29 mouse cellular contexts compared by ENCODE assay signal in the genomic region with DNA sequence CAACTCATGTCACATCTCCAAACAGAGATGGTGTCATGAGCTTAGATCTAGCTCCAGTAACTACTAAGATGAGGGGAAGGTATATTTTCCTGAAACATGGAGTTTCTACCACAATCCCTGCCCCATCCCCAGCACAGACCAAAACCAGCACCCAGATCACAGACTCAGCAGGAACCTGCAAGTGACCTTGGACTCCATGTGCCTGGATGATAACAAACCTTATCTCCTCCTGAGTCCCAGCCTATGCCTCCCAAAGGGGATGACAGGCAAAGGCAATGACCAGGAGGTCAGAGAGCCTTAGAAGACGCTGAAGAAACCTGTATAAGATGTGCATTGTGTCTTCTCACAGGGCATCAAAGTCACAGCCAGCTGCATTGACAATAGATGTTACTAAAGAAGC. TPM values are rescaled to one million over a fixed set of nuclear protein-coding genes. Genes with fewer than 3 reads are reported as not detected.
DNase-seq lines count a peak whose midpoint lies in the region; ATAC-seq and TF ChIP-seq lines count a peak whose summit lies in the region.
"Had no signal": no experiment of that assay in that cellular context is flagged by ENCODE, and none has a peak within 500 bp of the region (broad histone marks: within the 10 kb centered on the region; RNA-seq: fewer than 3 reads in every experiment).

No protein-coding gene starts in this region.

- no peaks in the 10 kb centered on the region for H3K4me1 ChIP-seq in heart, embryonic 10.5 days
- no peaks in the 10 kb centered on the region for H3K4me1 ChIP-seq in intestine, embryonic 16.5 days (ENCODE audit: control insufficient read depth, insufficient read depth, low read length)
- H3K4me1 ChIP-seq in small intestine, adult 2 months (ENCODE audit: control insufficient read depth, insufficient read depth, insufficient read length, low read length) = peaks cover 3% of the 10 kb centered on the region
- H3K4me1 ChIP-seq: embryonic facial prominence, embryonic 13.5 days; embryonic facial prominence, embryonic 15.5 days; forebrain, embryonic 10.5 days; forebrain, embryonic 12.5 days had no signal

- ATAC-seq in intestine, embryonic 16.5 days = peak; percentile 86
- ATAC-seq: forebrain, embryonic 14.5 days had no signal

- H3K9ac ChIP-seq in intestine, embryonic 16.5 days (ENCODE audit: low read depth, low read length) = no peak overlapping the region
- H3K9ac ChIP-seq: embryonic facial prominence, embryonic 13.5 days; embryonic facial prominence, embryonic 15.5 days; forebrain, embryonic 12.5 days had no signal

- TF ChIP-seq POLR2A in small intestine, adult 2 months (IDR thresholded peaks at IDR 0.05; ENCODE audit: low read depth, low read length) = no peak

- WGBS in heart, embryonic 10.5 days = 50% methylated on average over 1 of the region's 1 CpGs
- WGBS in intestine, embryonic 16.5 days = 68% methylated on average over 1 of the region's 1 CpGs
- 25% methylated on average over 1 of the region's 1 CpGs for WGBS in small intestine, adult 2 months

- H3K27ac ChIP-seq in heart, embryonic 10.5 days = no peak overlapping the region
- peak overlapping the region; percentile 65 for H3K27ac ChIP-seq in intestine, embryonic 16.5 days (ENCODE audit: low read length)
- H3K27ac ChIP-seq in small intestine, adult 2 months (ENCODE audit: insufficient read depth, low read depth, low read length) = peak overlapping the region; percentile 94
- H3K27ac ChIP-seq: embryonic facial prominence, embryonic 13.5 days; embryonic facial prominence, embryonic 15.5 days; forebrain, embryonic 10.5 days; forebrain, embryonic 12.5 days had no signal

- peak; percentile 11 for DNase-seq in heart, embryonic 10.5 days (ENCODE audit: low spot score)
- DNase-seq in heart, postnatal 4 days = no peak
- DNase-seq in urinary bladder, postnatal 25 days (ENCODE audit: low spot score) = no peak
- DNase-seq in frontal cortex, postnatal 14 days (ENCODE audit: low spot score in 2 of 2) = no peak
- DNase-seq: adrenal gland, adult 2 months; adrenal gland, postnatal 10 days; adrenal gland, postnatal 25 days; cerebellum, adult 11 months; cerebellum, adult 18-20 months; cerebellum, adult 8-10 months; cerebellum, adult 9-11 months; cerebellum, postnatal 14 days; cerebellum, postnatal 36 days; embryo, embryonic 11 days had no signal

- no peak for TF ChIP-seq CTCF in small intestine, adult 2 months (IDR thresholded peaks at IDR 0.05; ENCODE audit: extremely low read depth, insufficient read length, insufficient replicate concordance, low read depth, low read length)

- no peaks in the 10 kb centered on the region for H3K9me3 ChIP-seq in heart, embryonic 10.5 days
- no peaks in the 10 kb centered on the region for H3K9me3 ChIP-seq in intestine, embryonic 16.5 days (ENCODE audit: control insufficient read depth, low read length)
- H3K9me3 ChIP-seq: embryonic facial prominence, embryonic 13.5 days; embryonic facial prominence, embryonic 15.5 days; forebrain, embryonic 10.5 days; forebrain, embryonic 12.5 days had no signal

- no peak overlapping the region for H3K4me3 ChIP-seq in heart, embryonic 10.5 days
- H3K4me3 ChIP-seq in intestine, embryonic 16.5 days (ENCODE audit: low read length) = no peak overlapping the region
- no peak overlapping the region for H3K4me3 ChIP-seq in small intestine, adult 2 months (ENCODE audit: low read depth, low read length)
- H3K4me3 ChIP-seq: embryonic facial prominence, embryonic 13.5 days; embryonic facial prominence, embryonic 15.5 days; erythroblast, embryonic 14.5 days; forebrain, embryonic 10.5 days; forebrain, embryonic 12.5 days had no signal

- 0 out of 2 replicates have a peak, but pooled peaks cover 5% of the 10 kb centered on the region for H3K27me3 ChIP-seq in heart, embryonic 10.5 days (ENCODE audit: insufficient read depth, poor library complexity, severe bottlenecking)
- no peaks in the 10 kb centered on the region for H3K27me3 ChIP-seq in intestine, embryonic 16.5 days (replicated peaks; ENCODE audit: control insufficient read depth, insufficient read depth, low read length)
- no peaks in the 10 kb centered on the region for H3K27me3 ChIP-seq in small intestine, adult 2 months (ENCODE audit: control insufficient read depth, insufficient read depth, low read length)
- H3K27me3 ChIP-seq: embryonic facial prominence, embryonic 13.5 days; embryonic facial prominence, embryonic 15.5 days; forebrain, embryonic 12.5 days had no signal

- no peaks in the 10 kb centered on the region for H3K36me3 ChIP-seq in heart, embryonic 10.5 days
- H3K36me3 ChIP-seq in intestine, embryonic 16.5 days (ENCODE audit: control insufficient read depth, insufficient read depth, low read length) = no peaks in the 10 kb centered on the region
- H3K36me3 ChIP-seq in small intestine, adult 2 months (ENCODE audit: control insufficient read depth, insufficient read depth, low read length) = peaks cover 25% of the 10 kb centered on the region
- H3K36me3 ChIP-seq: embryonic facial prominence, embryonic 13.5 days; embryonic facial prominence, embryonic 15.5 days; forebrain, embryonic 10.5 days; forebrain, embryonic 12.5 days had no signal

- H3K4me2 ChIP-seq in intestine, embryonic 16.5 days (ENCODE audit: low read depth, low read length) = no peak overlapping the region
- H3K4me2 ChIP-seq: embryonic facial prominence, embryonic 13.5 days; embryonic facial prominence, embryonic 15.5 days; forebrain, embryonic 12.5 days had no signal

RNA-seq across cellular contexts. Expression of gene Btnl6, which starts 1.8 kb away (rescaled TPM):
- not detected in 2 replicates for polyA plus RNA-seq in heart, embryonic 10.5 days (2016; fragmentation: Nextera tagmentation; extraction: Ambion mirVana)
- total RNA-seq in heart, postnatal 4 days (2021) = not detected
- polyA plus RNA-seq in intestine, embryonic 16.5 days (2015; fragmentation: Nextera tagmentation; extraction: Ambion mirVana) = 30.9 and 41.7 TPM in 2 replicates
- polyA plus RNA-seq in small intestine, adult 2 months (2012; rRNA removed) = 33.4 and 104 TPM in 2 replicates
- total RNA-seq: adrenal gland, adult 2 months; adrenal gland, postnatal 10 days; adrenal gland, postnatal 25 days; adrenal gland, postnatal 4 days; common myeloid progenitor, adult 5-6 weeks; ES-E14; MEL had no signal
- polyA plus RNA-seq: adrenal gland, adult 2 months; brain, embryonic 14.5 days; C2C12; embryonic facial prominence, embryonic 11.5 days; embryonic facial prominence, embryonic 13.5 days; embryonic facial prominence, embryonic 15.5 days; erythroblast, embryonic 14.5 days; forebrain, embryonic 10.5 days; forebrain, embryonic 12.5 days; forebrain, embryonic 14.5 days had no signal

RNA-seq across cellular contexts. Expression of gene Btnl4, which starts 41.9 kb away (rescaled TPM):
- polyA plus RNA-seq in heart, embryonic 10.5 days (2016; fragmentation: Nextera tagmentation; extraction: Ambion mirVana) = not detected in 2 replicates
- total RNA-seq in heart, postnatal 4 days (2021) = not detected
- polyA plus RNA-seq in intestine, embryonic 16.5 days (2015; fragmentation: Nextera tagmentation; extraction: Ambion mirVana) = 18.1 and 22.3 TPM in 2 replicates
- 19.3 and 61.4 TPM in 2 replicates for polyA plus RNA-seq in small intestine, adult 2 months (2012; rRNA removed)
- total RNA-seq: adrenal gland, adult 2 months; adrenal gland, postnatal 10 days; adrenal gland, postnatal 25 days; adrenal gland, postnatal 4 days; common myeloid progenitor, adult 5-6 weeks; ES-E14; MEL had no signal
- polyA plus RNA-seq: brain, embryonic 14.5 days; C2C12; embryonic facial prominence, embryonic 11.5 days; embryonic facial prominence, embryonic 13.5 days; embryonic facial prominence, embryonic 15.5 days; forebrain, embryonic 10.5 days; forebrain, embryonic 12.5 days; forebrain, embryonic 14.5 days had no signal

RNA-seq across cellular contexts. Expression of gene Notch4, which starts 45.1 kb away (rescaled TPM):
- 6.4 and 8.4 TPM in 2 replicates for polyA plus RNA-seq in heart, embryonic 10.5 days (2016; fragmentation: Nextera tagmentation; extraction: Ambion mirVana)
- total RNA-seq in heart, postnatal 4 days (2021) = 10 to 100 TPM; 29.2 to 39.3 TPM
- polyA plus RNA-seq in intestine, embryonic 16.5 days (2015; fragmentation: Nextera tagmentation; extraction: Ambion mirVana) = 2.5 and 3.8 TPM in 2 replicates
- 12.1 and 16.7 TPM in 2 replicates for polyA plus RNA-seq in small intestine, adult 2 months (2012; rRNA removed)

Comparison
In these comparisons a context has a peak if more than half of its experiments do, and no peak if none do; other contexts are left out.
1. RNA of gene Btnl6, which starts 1.8 kb away (polyA plus RNA-seq): 33.4 to 104 TPM in small intestine, adult 2 months and 30.9 to 41.7 TPM in intestine, embryonic 16.5 days; not detected in heart, embryonic 10.5 days; every median in the first group is over 10 times any median in the second.
2. RNA of gene Btnl4, which starts 41.9 kb away (polyA plus RNA-seq): 19.3 to 61.4 TPM in small intestine, adult 2 months and 18.1 to 22.3 TPM in intestine, embryonic 16.5 days; not detected in heart, embryonic 10.5 days; every median in the first group is over 10 times any median in the second.